Mouse (Mus musculus): ENCODE measurements around the gene Kif6.
A peak's percentile ranks its signal among the peaks of the same experiment; 100 is the strongest.

Kif6 gene

GRCm38 (mm10) chr17:49668296-49668695, 53.4 kb downstream of the Kif6 start:
- no peak for DNase-seq

GRCm38 (mm10) chr17:49671921-49672339, 57.0 kb downstream of the Kif6 start:
- DNase-seq, result no peak

- DNase-seq, result no peak
These were observed 57.5 kb downstream of the Kif6 start for GRCm38 (mm10) chr17:49672421-49672820.

- DNase-seq, result no peak
These were observed 60.7 kb downstream of the Kif6 start for GRCm38 (mm10) chr17:49675629-49676028.

GRCm38 (mm10) chr17:49681410-49681809, 66.5 kb downstream of the Kif6 start:
- DNase-seq, result no peak

- DNase-seq, result no peak
These were observed 69.2 kb downstream of the Kif6 start for GRCm38 (mm10) chr17:49684146-49684545.

GRCm38 (mm10) chr17:49690607-49691454, 75.9 kb downstream of the Kif6 start:
- no peak for DNase-seq

GRCm38 (mm10) chr17:49691455-49691805, 76.5 kb downstream of the Kif6 start:
- DNase-seq, result no peak

- no peak for DNase-seq
These were observed 78.3 kb downstream of the Kif6 start for GRCm38 (mm10) chr17:49693206-49693605.

GRCm38 (mm10) chr17:49697220-49697619, 82.3 kb downstream of the Kif6 start:
- DNase-seq, result no peak

- no peak for DNase-seq
These were observed 88.7 kb downstream of the Kif6 start for GRCm38 (mm10) chr17:49703492-49704249.

- no peak for DNase-seq
These were observed 94.3 kb downstream of the Kif6 start for GRCm38 (mm10) chr17:49709192-49709591.

- DNase-seq, result no peak
These were observed 95.2 kb downstream of the Kif6 start for GRCm38 (mm10) chr17:49710101-49710630.

- DNase-seq, result no peak
These were observed 111.3 kb downstream of the Kif6 start for GRCm38 (mm10) chr17:49726206-49726605.

- peak; percentile 11 for DNase-seq
These were observed 112.0 kb downstream of the Kif6 start for GRCm38 (mm10) chr17:49726976-49727375.

- DNase-seq, result peak; percentile 9
These were observed 112.6 kb downstream of the Kif6 start for GRCm38 (mm10) chr17:49727428-49728045.

GRCm38 (mm10) chr17:49729856-49730255, 114.9 kb downstream of the Kif6 start:
- no peak for DNase-seq

GRCm38 (mm10) chr17:49732706-49733105, 117.8 kb downstream of the Kif6 start:
- DNase-seq, result no peak

- DNase-seq, result peak; percentile 31
These were observed 119.1 kb downstream of the Kif6 start for GRCm38 (mm10) chr17:49734079-49734478.

GRCm38 (mm10) chr17:49734776-49735175, 119.8 kb downstream of the Kif6 start:
- DNase-seq, result no peak

GRCm38 (mm10) chr17:49736364-49736763, 121.4 kb downstream of the Kif6 start:
- DNase-seq, result no peak

GRCm38 (mm10) chr17:49737217-49737774, 122.4 kb downstream of the Kif6 start:
- DNase-seq, result no peak

GRCm38 (mm10) chr17:49738351-49738750, 123.4 kb downstream of the Kif6 start:
- no peak for DNase-seq

All from kidney, adult 18-20 months (tissue).